Mouse (Mus musculus): ENCODE data around the gene Ptx4. TPM values are rescaled to one million over a fixed set of nuclear protein-coding genes. Genes with fewer than 3 reads are reported as not detected.

Gene Ptx4
- not detected in 2 replicates for polyA plus RNA-seq (2014; fragmentation: Nextera tagmentation; extraction: Ambion mirVana)

DNA sequence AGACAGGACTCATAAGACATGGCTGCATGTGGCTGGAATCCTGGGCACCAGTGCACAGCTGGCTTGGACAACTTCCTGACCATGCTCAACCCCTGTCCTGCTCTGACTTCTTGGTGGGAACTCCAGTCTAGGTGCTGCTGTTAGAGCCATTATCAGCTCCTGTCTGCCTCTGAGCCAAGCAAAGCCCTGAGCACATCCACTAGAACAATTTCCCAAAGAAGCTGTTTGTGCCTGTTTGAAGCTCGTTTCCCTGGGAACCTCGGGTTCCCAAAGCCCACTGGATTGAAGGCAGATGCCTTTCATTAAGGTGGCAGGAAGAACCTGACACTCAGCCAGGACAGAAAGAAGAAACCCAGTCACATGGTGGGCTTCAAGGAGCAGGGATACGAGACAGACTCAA is at the start of gene Ptx4:
TSS of gene Ptx4 (plus strand) at position 355 of the 400 bp plus-strand sequence.
- Histone ChIP-seq H3K4me2 (replicated peaks; ENCODE audit: low read depth, low read length) (no peak within 1 kb of the TSS), H3K9ac (ENCODE audit: low read depth, low read length) (no peak within 1 kb of the TSS), H3K27ac (ENCODE audit: low read depth, low read length) (no peak within 1 kb of the TSS), H3K4me1 (replicated peaks; ENCODE audit: control insufficient read depth, insufficient read depth, low read length) (no peaks in the 10 kb centered on the region), H3K9me3 (ENCODE audit: control insufficient read depth, low read length) (no peaks in the 10 kb centered on the region), H3K27me3 (ENCODE audit: control insufficient read depth, insufficient read depth, low read length) (0 out of 2 replicates have a peak, but pooled peaks cover 2% of the 10 kb centered on the region), H3K4me3 (ENCODE audit: low read depth, low read length) (no peak within 1 kb of the TSS), H3K36me3 (ENCODE audit: control insufficient read depth, insufficient read depth, low read length) (no peaks in the 10 kb centered on the region)
- no peak for ATAC-seq (ENCODE audit: low FRiP score)
- DNase-seq (ENCODE audit: low spot score): no peak
- WGBS: 45% methylated on average over 3 of the region's 3 CpGs

GRCm38 (mm10) chr17:25076906-25077305 is 43.7 kb upstream of the Ptx4 start:
- DNase-seq (ENCODE audit: low spot score): no peak
- Histone ChIP-seq H3K27me3 (ENCODE audit: control insufficient read depth, insufficient read depth, low read length) (no peaks in the 10 kb centered on the region), H3K4me1 (replicated peaks; ENCODE audit: control insufficient read depth, insufficient read depth, low read length) (no peaks in the 10 kb centered on the region), H3K9me3 (ENCODE audit: control insufficient read depth, low read length) (no peaks in the 10 kb centered on the region), H3K36me3 (ENCODE audit: control insufficient read depth, insufficient read depth, low read length) (no peaks in the 10 kb centered on the region), H3K4me2 (replicated peaks; ENCODE audit: low read depth, low read length) (no peak overlapping the region), H3K9ac (ENCODE audit: low read depth, low read length) (no peak overlapping the region), H3K27ac (ENCODE audit: low read depth, low read length) (no peak overlapping the region), H3K4me3 (ENCODE audit: low read depth, low read length) (no peak overlapping the region)
- 91% methylated on average over 4 of the region's 4 CpGs for WGBS
- no peak for ATAC-seq (ENCODE audit: low FRiP score)

DNA sequence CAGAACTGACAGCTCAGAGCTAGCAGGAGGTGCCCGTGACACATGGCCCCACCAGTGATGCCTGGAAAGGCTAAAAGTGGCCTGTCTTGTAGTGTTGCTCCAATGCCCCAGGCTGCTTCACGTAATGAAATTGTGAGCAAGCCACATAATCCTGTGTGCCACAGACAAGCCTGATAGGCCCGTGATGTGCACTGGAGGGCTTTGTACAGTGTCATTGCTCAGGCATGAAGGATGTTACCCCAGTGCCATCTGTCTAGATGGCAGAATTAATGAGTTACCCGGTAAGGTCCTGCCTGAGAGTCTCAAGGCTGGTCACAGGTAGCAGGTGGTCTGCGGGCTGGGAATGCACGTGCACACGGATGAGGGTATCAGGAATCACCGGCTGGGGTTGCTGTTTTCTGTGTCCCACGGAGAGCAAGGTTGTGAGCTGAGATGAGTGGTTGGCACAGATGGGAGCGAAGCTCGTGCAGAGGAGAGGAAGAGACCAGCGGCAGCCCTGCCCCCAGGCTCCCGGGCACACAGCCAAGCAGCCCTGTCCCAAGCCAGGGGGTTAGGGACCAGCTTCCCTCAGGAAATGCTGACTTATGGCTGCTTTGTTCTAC is 42.7 kb upstream of the Ptx4 start:
- Histone ChIP-seq H3K4me2 (replicated peaks; ENCODE audit: low read depth, low read length) (no peak overlapping the region), H3K27me3 (ENCODE audit: control insufficient read depth, insufficient read depth, low read length) (no peaks in the 10 kb centered on the region), H3K4me1 (replicated peaks; ENCODE audit: control insufficient read depth, insufficient read depth, low read length) (no peaks in the 10 kb centered on the region), H3K9me3 (ENCODE audit: control insufficient read depth, low read length) (no peaks in the 10 kb centered on the region), H3K9ac (ENCODE audit: low read depth, low read length) (no peak overlapping the region), H3K27ac (ENCODE audit: low read depth, low read length) (no peak overlapping the region), H3K36me3 (ENCODE audit: control insufficient read depth, insufficient read depth, low read length) (no peaks in the 10 kb centered on the region), H3K4me3 (ENCODE audit: low read depth, low read length) (no peak overlapping the region)
- no peak for ATAC-seq (ENCODE audit: low FRiP score)
- WGBS: 86% methylated on average over 13 of the region's 13 CpGs
- no peak for DNase-seq (ENCODE audit: low spot score)

GRCm38 (mm10) chr17:25080210-25080609 is 40.4 kb upstream of the Ptx4 start:
- H3K36me3 ChIP-seq (ENCODE audit: control insufficient read depth, insufficient read depth, low read length): no peaks in the 10 kb centered on the region
- 98% methylated on average over 13 of the region's 13 CpGs for WGBS
- H3K4me2 ChIP-seq (replicated peaks; ENCODE audit: low read depth, low read length): no peak overlapping the region
- no peaks in the 10 kb centered on the region for H3K4me1 ChIP-seq (replicated peaks; ENCODE audit: control insufficient read depth, insufficient read depth, low read length)
- DNase-seq (ENCODE audit: low spot score) (no peak), ATAC-seq (ENCODE audit: low FRiP score) (no peak)
- H3K27me3 ChIP-seq (ENCODE audit: control insufficient read depth, insufficient read depth, low read length): no peaks in the 10 kb centered on the region
- H3K9ac ChIP-seq (ENCODE audit: low read depth, low read length): no peak overlapping the region
- H3K4me3 ChIP-seq (ENCODE audit: low read depth, low read length): 0 out of 2 replicates have a peak overlapping the region, but pooled peaks have one; percentile 2
- H3K9me3 ChIP-seq (ENCODE audit: control insufficient read depth, low read length): no peaks in the 10 kb centered on the region
- H3K27ac ChIP-seq (ENCODE audit: low read depth, low read length): no peak overlapping the region

DNA sequence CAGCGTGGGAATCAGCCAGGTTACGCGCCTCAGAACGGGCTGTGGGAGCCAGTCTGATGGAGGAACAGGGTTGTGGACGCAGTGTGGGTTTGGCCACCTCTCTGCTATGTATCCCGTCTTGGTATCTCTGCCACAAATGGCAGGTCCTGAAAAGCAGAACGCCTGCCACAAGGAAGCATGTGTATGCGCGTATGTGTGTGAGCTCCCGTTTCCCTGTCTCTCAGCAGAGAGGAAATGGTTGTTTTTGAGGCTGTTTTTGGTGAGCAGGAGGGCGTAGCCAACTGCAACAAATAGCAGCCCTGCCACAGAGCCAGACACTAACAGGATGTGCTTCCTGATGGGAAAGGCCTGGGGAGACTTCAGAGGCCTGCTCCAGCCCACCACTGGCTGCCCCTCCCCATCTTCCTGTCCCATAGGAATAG is 39.6 kb upstream of the Ptx4 start:
- no peaks in the 10 kb centered on the region for H3K9me3 ChIP-seq (ENCODE audit: control insufficient read depth, low read length)
- H3K9ac ChIP-seq (ENCODE audit: low read depth, low read length): no peak overlapping the region
- no peak overlapping the region for H3K4me2 ChIP-seq (replicated peaks; ENCODE audit: low read depth, low read length)
- WGBS: 81% methylated on average over 11 of the region's 11 CpGs
- no peaks in the 10 kb centered on the region for H3K36me3 ChIP-seq (ENCODE audit: control insufficient read depth, insufficient read depth, low read length)
- DNase-seq (ENCODE audit: low spot score) (peak; percentile 3), ATAC-seq (ENCODE audit: low FRiP score) (no peak)
- peak overlapping the region; percentile 39; the same call in 1 of the 2 replicates for H3K27ac ChIP-seq (ENCODE audit: low read depth, low read length)
- no peaks in the 10 kb centered on the region for H3K27me3 ChIP-seq (ENCODE audit: control insufficient read depth, insufficient read depth, low read length)
- H3K4me3 ChIP-seq (ENCODE audit: low read depth, low read length): 0 out of 2 replicates have a peak overlapping the region, but pooled peaks have one; percentile 2
- H3K4me1 ChIP-seq (replicated peaks; ENCODE audit: control insufficient read depth, insufficient read depth, low read length): no peaks in the 10 kb centered on the region

DNA sequence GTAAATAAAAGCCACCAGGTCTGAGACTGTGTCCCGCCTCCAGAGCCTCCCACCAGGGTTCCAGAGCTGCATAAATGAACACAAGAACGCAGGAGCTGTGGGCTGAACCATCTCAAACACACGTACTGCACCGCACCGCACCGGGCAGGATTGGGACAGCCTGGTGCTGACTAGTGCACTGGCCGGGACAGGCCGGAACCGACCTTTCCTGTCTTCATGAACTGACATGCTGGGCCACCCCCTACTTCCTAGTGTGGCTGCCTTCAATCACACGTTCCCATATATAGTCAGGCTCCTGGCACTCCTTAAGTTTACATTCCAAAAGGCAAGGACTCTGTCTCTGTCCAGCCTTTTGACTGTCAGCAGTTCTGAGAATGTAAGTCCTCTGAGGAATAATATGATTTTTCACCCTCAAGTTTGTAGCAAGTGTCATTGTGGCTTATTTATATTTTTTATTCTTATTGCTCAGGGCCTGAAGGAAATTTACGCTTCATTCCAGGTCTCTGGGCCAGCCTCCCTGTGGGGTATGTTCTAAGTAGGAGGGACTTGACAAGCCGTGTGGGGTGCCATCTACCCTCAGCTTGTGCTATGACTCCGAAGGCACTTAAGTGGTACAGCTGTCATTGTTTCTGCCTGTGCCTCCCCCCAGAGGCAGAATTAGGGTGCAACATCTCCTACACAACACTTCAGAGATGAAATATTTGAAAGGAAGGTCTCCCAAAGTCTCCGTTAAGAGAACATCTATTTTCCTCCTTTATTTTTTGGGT is 38.3 kb upstream of the Ptx4 start:
- DNase-seq (ENCODE audit: low spot score) (peak; percentile 5), ATAC-seq (ENCODE audit: low FRiP score) (no peak)
- Histone ChIP-seq H3K9me3 (ENCODE audit: control insufficient read depth, low read length) (no peaks in the 10 kb centered on the region), H3K36me3 (ENCODE audit: control insufficient read depth, insufficient read depth, low read length) (no peaks in the 10 kb centered on the region), H3K27ac (ENCODE audit: low read depth, low read length) (no peak overlapping the region), H3K9ac (ENCODE audit: low read depth, low read length) (no peak overlapping the region), H3K4me3 (ENCODE audit: low read depth, low read length) (no peak overlapping the region), H3K4me2 (replicated peaks; ENCODE audit: low read depth, low read length) (no peak overlapping the region), H3K4me1 (replicated peaks; ENCODE audit: control insufficient read depth, insufficient read depth, low read length) (no peaks in the 10 kb centered on the region), H3K27me3 (ENCODE audit: control insufficient read depth, insufficient read depth, low read length) (no peaks in the 10 kb centered on the region)
- 71% methylated on average over 14 of the region's 14 CpGs for WGBS

DNA sequence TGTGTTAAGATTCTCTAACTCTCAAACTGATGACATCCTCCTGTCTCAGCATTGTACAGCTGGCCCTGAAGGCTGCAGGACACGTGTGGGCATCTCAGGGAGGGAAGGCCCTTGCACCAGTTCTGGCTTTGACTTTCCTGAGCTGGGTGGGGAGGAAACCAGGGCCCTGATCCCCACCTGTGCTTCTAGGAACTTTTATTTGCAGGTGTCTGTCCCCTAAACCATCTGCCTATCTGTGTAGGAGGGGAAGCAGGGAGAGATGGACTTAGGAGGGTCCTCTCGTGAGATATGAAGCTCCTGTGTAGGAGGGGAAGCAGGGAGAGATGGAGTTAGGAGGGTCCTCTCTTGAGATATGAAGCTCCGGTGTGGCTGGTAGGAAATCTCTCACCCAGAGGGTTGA is 37.7 kb upstream of the Ptx4 start:
- Histone ChIP-seq H3K4me2 (replicated peaks; ENCODE audit: low read depth, low read length) (no peak overlapping the region), H3K36me3 (ENCODE audit: control insufficient read depth, insufficient read depth, low read length) (no peaks in the 10 kb centered on the region), H3K9me3 (ENCODE audit: control insufficient read depth, low read length) (no peaks in the 10 kb centered on the region), H3K4me1 (replicated peaks; ENCODE audit: control insufficient read depth, insufficient read depth, low read length) (no peaks in the 10 kb centered on the region), H3K27ac (ENCODE audit: low read depth, low read length) (no peak overlapping the region), H3K27me3 (ENCODE audit: control insufficient read depth, insufficient read depth, low read length) (no peaks in the 10 kb centered on the region), H3K9ac (ENCODE audit: low read depth, low read length) (no peak overlapping the region), H3K4me3 (ENCODE audit: low read depth, low read length) (no peak overlapping the region)
- no peak for ATAC-seq (ENCODE audit: low FRiP score)
- WGBS: 61% methylated on average over 3 of the region's 3 CpGs
- peak; percentile 5 for DNase-seq (ENCODE audit: low spot score)

DNA sequence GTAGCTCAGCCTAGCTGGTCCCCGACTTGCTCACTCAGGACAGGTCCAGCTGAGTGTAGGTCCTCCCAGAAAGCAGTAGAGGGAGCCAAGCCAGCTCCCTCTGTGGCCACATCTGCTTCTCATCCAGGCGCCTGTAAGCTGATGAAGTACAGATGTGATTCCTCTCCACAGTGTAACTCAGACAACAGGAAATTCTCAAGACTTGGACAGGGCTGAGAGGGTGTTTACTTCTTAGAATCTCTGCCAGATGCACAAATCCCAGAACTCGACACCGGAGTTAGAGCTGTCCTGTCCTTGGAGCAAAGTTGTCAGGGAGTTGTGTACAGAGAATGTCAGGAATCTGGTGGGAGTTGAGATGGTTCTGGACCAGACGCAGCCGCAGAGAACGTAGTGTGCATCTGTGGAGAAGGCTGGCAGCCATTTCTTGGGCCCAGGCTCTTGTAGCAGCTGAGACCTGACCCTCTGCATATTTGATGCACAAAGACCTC is 37.1 kb upstream of the Ptx4 start, which contains the start of gene Tmem204:
TSS of gene Tmem204 (minus strand) at position 148 of the 488 bp plus-strand sequence.
- Histone ChIP-seq H3K9ac (ENCODE audit: low read depth, low read length) (no peak within 1 kb of the TSS), H3K27me3 (ENCODE audit: control insufficient read depth, insufficient read depth, low read length) (no peaks in the 10 kb centered on the region), H3K9me3 (ENCODE audit: control insufficient read depth, low read length) (no peaks in the 10 kb centered on the region), H3K4me2 (replicated peaks; ENCODE audit: low read depth, low read length) (no peak within 1 kb of the TSS), H3K36me3 (ENCODE audit: control insufficient read depth, insufficient read depth, low read length) (no peaks in the 10 kb centered on the region), H3K4me3 (ENCODE audit: low read depth, low read length) (no peak within 1 kb of the TSS), H3K4me1 (replicated peaks; ENCODE audit: control insufficient read depth, insufficient read depth, low read length) (no peaks in the 10 kb centered on the region), H3K27ac (ENCODE audit: low read depth, low read length) (peak within 1 kb of the TSS; percentile 40; the same call in 1 of the 2 replicates)
- 52% methylated on average over 7 of the region's 7 CpGs for WGBS
- DNase-seq (ENCODE audit: low spot score): peak; percentile 49
- ATAC-seq (ENCODE audit: low FRiP score): no peak
